Mouse (Mus musculus) heart, postnatal 4 days (tissue): ENCODE measurements around the gene Tie1. TPM values are rescaled to one million over a fixed set of nuclear protein-coding genes. Genes with fewer than 3 reads are reported as not detected.

Experiments
- DNase-seq: peaks from one replicate; pipeline ENCODE4 v3.0.0; 2021
- total RNA-seq, 2 experiments: library from RNA; stranded (reverse); gene quantifications; 2 replicates each; pipeline ENCODE4 v1.2.3; 2021

Gene Tie1
- total RNA-seq, 2 experiments from 2014 or later = 86.2 to 88.9 TPM

DNA sequence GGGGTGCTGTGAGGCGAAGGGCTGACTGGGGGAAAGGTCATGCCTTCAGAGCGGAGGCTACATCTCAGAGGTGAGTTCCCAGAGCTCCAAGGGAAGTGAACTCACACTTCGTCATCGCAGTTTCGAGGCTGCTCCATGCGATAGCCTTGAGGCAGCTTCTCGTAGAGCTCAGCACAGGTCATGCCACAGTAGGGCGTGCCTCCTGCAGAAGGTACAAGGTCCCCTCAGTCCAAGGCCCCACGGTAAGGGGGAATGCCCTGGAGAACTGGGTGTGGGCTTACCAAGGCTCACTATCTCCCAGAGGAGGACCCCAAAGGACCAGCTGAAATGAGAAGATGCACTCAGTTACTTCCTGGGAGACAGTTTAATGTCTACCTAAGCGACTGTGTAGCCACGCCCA lies 17.2 kb downstream of the Tie1 start:
- DNase-seq = no peak

GRCm38 (mm10) chr4:118471281-118471680 lies 18.6 kb downstream of the Tie1 start:
- no peak for DNase-seq

- DNase-seq = peak; percentile 44
Observed at GRCm38 (mm10) chr4:118465697-118466163, 24.1 kb downstream of the Tie1 start.

GRCm38 (mm10) chr4:118464956-118465355 lies 24.9 kb downstream of the Tie1 start:
- no peak for DNase-seq

DNA sequence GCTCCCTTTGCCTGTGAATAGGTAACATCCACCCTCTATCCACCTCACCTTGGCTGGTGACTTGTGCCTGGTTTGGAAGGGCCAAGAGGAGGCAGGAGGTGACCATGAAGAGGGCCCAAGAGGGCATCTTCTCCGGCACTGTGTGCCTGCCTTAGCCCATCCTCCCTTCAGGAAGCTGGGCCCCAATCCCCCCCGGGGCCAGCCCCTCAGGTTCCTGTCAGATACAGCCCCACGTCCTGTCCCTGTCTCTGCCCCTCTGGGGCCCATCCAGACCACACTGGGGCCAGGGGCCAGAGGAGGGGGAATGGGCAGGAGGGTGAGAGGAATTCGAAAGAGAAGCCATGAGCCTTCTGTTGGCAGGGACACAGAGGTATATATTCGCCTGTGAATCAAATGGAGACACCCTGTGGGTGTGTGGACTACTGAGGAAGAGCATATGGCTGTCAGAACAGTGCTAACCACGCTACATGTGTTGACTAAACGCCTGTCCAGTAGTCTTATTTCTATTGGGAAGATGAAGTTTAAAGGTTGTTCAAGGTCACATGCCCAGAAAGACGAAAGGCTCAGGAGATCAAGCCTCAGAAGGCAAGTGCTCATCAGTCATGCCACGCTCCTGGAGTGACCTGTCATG lies 32.4 kb downstream of the Tie1 start, which contains the start of gene Mpl:
TSS of gene Mpl (minus strand) at position 169 of the 631 bp plus-strand sequence.
- no peak for DNase-seq

DNA sequence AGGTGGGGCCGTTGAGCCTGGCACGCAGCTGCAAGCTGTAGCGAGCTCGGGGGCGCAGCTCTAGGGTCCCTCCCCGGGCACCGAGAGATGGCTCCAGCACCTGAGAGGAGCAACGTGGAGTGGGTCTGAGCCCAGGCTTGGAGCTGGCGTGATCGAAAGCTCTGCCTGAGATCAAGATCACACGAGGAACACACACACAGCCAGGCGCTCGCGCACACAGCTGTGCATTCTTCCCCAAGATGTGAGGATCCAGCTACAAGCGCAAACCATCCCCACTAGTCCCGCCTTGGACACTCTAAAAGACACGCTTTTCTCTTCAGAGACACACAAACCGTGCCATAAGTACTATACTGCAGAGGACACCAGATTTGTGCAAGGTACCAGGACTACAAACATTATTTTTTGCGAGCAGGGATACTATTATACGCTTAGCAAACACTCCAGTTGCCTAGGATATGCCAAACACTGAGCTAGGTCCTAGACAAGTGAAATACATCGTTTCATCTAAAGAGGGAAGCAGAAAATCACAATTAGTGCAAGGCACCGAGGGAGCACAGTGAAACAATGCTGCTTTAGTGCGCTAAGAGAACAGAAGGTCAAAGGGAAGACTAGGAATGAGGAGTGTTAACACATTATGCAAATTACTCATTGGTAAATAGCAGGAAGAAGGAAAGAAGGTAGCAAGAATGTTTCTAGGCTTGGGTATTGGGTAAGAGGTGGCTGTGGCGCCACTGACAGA lies 43.3 kb downstream of the Tie1 start:
- DNase-seq = no peak

GRCm38 (mm10) chr4:118445781-118446414 lies 44.0 kb downstream of the Tie1 start:
- DNase-seq = peak; percentile 57

GRCm38 (mm10) chr4:118445088-118445487 lies 44.8 kb downstream of the Tie1 start:
- no peak for DNase-seq

- peak; percentile 52 for DNase-seq
Observed at GRCm38 (mm10) chr4:118437829-118438253, 52.0 kb downstream of the Tie1 start.

GRCm38 (mm10) chr4:118436820-118437603 lies 52.8 kb downstream of the Tie1 start, which contains the start of gene Cdc20:
Cdc20 (minus strand) TSS chr4:118437352.
- DNase-seq = peak; percentile 93

- DNase-seq = no peak
Observed at GRCm38 (mm10) chr4:118432332-118432731, 57.5 kb downstream of the Tie1 start.

DNA sequence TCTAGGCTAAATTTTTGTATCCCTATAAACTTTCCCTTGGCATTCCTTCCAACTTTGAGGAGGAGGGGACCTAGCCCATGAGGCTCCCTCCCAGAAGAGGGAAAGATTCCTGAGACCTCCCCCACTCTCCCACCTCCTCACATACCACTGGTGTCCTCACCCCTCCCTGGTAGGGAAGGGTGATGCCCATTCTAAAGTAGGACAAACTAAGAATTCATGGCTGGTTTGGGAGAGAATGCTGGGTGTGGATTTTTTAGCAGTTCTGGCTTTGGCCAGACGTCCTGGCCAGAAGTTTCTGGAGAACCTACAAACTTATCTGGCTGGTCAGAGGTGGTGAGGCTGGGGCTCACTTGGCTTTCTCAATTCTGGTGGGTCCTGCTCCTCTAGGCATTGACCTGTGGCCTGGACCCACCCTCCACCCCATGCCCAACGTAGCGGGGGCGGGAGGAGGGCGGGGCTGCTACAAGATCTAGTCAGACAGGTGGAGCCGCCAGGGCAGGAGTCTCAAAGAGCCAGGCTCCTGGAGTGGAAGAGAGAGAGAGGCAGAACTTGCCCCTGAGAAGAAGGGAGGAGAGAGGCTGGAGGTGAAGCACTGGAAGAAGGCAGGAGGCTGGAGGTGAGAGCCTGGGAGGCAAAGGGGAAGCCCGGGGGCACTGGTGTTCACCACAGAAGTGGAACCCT lies 60.5 kb downstream of the Tie1 start:
- DNase-seq = peak; percentile 20

DNA sequence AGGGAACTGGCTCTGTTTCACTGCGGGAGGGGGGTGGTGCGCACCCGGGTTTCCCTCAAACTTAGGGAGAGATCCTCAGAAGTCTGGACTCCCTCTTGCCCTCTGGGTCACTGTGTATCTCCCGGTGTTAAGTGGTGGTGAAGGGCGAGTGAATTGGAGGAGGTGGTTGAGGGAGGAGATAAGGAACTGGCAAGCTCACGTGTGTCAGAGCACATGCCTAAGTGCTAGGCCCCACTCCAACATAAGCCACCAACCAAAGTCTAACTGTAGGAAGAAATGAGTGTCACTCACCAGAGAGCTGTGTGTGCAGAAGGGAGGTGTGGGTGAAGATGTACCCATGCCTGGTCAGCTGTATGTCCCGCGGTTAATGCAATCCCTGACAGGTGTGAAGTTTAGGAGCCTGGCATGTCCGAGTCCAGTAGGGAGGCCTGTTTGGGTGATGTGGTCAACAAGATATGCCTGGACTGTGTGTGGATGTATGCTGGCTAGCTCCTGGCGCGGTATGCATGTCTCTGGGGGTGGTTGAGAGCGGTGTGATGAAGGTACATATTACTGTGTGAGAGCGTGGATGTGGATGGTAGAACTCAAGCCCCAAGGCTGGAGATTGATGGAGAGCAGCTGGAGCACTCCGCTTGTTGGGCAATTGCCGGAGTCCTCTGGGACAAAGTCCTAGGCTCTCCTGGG lies 61.2 kb downstream of the Tie1 start:
- DNase-seq = no peak

DNA sequence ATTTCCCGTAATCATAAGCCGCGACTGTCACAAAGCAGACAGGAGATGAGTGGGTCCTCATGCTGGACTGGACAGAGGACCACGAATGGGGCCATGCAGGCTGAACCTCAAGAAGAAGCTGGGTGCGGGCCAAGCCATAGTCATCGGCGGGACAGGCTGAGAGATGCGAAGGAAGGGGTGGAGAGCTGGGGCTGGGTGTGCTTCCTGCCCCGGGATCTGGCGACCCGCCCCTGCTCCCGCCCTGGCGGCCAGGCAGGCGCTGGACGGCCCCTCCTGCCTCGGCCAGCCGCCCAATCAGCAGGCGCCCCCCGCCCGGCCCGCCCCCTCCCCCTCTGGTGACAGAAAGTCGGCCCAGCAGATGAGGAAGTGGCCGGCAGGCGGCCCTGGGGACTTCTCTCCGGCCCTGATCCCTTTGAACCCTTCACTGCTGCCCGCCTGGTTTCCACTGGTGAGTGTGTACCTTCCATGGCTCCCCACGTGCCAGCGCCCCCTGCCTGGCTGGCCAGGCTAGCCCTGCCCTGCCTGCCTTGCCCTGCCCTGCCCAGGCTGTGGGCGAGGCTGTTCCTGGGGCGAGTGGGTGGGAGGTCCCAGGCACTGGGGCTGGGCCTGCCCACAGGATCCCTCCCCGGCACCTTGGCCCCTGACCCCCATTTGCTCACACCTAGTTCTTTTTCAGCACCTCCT lies 62.0 kb downstream of the Tie1 start, which contains the start of gene Elovl1:
TSS of gene Elovl1 (plus strand) at position 326 of the 684 bp plus-strand sequence.
- DNase-seq = peak; percentile 95

DNA sequence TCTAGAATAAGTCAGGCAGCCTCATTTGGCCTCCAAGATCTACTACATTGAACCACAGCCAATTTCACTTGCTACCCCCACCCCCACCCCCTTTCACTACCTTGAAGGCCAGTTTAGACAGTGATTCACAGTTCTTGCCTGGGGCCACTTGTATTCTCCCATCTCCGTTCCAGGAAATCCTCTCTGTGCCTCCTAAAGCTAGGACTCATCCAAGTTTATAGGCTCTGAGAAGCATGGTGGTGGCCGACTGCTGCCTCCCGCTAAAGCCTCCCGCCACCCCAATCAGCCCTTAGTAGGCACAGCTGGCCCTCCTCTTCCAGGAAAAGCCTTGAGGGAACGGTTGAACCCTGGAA lies 62.5 kb downstream of the Tie1 start:
- DNase-seq = no peak

DNA sequence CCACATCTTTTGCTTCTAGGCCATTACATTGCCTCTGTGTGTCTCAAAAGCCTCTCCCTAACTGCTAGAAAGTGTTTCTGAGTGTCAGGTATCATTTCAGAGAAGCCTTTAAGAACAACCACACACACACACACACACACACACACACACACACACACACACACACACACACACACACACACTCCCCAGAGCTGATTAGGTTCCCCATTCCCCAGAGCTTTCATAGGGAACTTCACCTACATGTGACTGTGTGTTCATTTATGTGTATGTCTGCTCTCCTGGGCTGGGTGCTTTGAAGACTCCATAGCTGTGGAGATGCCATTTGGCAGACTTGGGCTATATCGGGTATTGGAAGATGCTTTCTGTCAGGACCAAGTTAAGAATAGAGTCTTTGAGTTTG lies 64.5 kb downstream of the Tie1 start:
- DNase-seq = no peak

DNA sequence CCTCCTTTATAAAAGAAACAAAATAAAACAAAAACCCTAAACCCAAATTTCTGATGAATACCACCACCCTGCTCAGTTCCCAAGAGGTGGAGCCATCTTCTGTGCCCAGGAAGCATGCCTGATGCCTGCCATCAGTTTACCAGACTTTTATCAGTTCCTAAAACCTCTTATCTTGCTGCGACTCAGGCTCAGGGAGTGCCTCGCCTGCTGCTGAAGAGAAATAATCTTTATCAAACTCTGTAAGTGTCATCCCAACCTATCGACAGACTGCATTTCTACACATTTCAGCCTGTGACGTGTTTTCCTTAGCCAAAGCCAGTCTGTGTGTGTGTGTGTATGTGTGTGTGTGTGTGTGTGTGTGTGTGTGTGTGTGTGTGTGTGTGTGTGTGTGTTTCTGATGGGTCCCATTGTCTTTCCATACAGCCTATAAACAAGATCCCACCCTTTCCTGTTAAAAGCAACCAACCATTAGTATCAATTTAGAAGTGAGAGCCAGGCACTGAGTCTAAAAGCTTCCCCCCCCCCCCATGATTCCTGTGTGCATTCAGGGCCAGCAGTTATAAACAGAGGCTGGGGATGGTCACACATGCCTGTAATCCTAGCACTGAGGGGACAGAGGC lies 65.2 kb downstream of the Tie1 start:
- DNase-seq = no peak

GRCm38 (mm10) chr4:118421384-118421783 lies 68.5 kb downstream of the Tie1 start:
- DNase-seq = no peak
